Mouse (Mus musculus): ENCODE measurements at regions not wholly inside any gene's neighbourhood (a gene's known extent, or its start where the extent isn't known, plus 50 kb on each side); places are given as distances from the start of the nearest gene placed in this dataset.

GRCm38 (mm10) chr13:47892569-47892968 is 368.5 kb upstream of the Id4 start:
- TF ChIP-seq CTCF (IDR thresholded peaks at IDR 0.05; ENCODE audit: insufficient read depth, low read depth, low read length) (no peak), POLR2A (IDR thresholded peaks at IDR 0.05; ENCODE audit: insufficient read depth, low read depth, low read length) (no peak)

Data from olfactory bulb, adult 2 months (tissue).